Mouse (Mus musculus): ENCODE data around the gene Prdm1.

The Prdm1 gene

DNA sequence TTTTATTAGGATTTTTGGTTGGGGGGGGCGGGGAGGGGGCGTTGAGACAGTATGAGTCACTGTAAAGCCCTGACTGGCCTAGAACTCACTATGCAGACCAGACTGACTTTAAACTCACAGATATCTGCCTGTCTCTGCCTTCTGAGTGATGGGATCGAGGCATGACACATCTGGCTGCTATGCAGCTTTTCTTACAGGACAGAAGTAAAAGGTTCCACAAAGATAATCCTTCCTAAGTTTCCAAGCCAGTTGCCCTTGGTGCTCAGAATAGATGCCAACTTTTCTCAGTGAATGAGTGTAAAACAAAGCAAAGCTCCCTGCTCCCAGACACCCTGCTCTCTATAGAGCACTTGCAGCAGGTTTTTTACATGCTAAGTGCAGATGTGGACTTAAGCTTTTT is 112.7 kb downstream of the Prdm1 start:
- DNase-seq: no peak

DNA sequence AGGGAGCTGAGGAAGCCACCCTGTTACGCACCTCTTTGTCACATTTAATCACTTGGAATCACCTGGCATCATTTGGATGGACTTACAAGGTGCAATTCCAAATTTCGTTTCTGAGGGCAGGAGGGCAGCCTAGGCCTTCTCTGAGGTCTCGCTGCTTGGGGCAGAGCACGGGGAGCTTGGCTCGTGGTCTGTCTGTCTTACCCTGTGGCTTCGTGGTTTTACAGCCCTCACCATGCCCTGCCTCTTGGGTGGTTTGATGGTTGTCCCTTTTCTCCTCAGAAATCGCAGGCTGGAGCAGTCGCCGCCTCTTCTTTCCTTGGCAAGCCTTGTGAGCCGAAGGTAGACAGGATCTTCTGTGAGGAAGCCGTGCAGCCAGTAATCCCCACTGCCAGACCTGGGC is 118.3 kb downstream of the Prdm1 start:
- DNase-seq: no peak

DNA sequence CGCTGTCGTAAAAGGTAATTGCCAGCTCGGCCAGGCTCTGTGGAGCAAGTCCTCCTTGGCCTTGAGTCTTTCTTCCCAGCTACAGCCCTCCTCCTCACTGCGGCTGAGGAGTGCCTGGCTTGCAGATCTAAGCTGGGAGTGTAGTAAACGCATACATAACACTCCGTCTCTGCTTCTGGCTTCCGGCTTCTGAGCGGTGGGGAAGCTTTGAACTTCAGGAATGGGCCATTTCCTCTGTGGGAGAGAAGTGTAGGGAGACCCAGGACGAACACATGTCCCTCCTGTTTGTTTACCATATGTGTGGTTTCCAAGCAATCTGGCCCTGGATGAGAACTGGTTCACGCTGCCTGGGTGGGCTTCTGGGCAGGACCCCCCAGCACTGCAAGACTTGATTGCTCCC is 119.2 kb downstream of the Prdm1 start:
- no peak for DNase-seq

DNA sequence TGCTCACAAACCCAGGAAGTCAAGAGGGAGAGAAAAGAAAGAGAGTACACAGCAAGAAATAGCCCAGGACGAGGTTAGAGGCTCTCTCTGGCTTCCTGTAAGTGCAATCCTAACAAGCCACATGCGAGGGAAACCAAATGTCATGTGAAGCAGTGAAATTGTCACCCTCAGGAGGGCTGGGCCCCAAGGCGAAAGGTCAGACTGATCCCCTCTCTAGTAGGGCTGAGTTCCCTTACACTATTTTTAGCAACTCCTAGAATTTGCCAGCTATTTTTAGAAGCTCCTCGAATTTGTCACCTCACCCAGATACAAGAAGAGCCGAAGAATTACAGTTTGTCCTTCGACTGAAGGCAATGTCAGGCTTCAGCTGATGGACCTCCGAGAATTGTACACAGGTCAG is 124.9 kb downstream of the Prdm1 start:
- DNase-seq: no peak

DNA sequence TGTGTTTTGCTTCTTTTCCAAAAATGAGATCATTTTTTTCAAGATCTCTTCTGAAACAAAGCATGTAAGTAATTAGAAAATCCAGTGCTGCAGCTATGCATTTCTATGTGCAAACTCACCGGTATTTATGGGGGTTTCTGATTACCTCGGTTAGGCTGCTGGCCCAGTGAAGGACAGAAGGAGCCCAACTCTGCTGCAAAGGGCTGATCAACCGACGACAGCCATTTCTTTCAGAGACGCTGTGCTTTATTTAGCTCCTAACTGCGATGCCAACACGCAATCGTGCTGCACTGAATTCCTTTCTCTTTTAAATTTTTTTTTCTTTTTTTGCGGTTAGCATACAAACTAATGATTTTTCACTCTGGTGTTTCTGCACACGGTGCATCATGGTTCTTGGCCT is 126.7 kb downstream of the Prdm1 start:
- DNase-seq: no peak

DNA sequence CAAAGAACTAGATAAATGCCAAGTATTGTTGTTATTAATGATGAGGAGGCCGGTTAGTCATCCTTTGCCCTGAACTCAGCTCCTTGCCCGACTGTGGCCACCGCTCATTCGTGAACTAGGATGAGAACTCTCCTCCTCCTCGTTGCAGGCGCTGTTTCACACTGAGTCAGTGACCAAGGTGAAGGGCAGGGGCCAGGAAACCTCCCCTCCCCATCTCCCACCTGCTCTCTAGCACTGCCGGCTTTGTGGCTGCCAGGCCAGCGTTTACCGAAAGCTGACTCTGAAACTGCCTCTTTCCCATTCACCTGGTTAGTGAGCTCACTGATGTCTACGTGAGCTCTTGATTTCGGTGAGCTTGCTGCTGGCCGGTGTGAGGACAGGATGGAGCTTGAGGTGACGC is 127.7 kb downstream of the Prdm1 start:
- no peak for DNase-seq

DNA sequence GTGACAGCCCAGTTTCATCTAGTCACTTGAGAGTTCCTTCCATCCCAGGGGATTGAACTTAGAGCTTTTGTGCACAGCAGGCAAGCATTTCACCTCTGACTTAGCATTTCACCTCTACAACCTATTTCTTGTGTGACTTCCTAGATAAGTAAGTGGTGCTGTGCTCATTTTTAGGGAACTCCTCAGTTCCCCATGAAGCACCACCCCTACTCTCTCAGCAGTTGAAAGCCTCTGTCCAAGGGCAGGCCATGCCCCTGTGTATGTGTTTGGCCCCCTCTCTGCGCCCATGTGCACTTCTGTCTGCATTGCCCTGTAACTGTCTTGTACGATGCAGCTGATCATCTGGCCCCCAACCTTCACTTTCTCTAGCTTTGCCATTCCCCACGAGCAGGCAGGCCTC is 128.2 kb downstream of the Prdm1 start:
- no peak for DNase-seq

DNA sequence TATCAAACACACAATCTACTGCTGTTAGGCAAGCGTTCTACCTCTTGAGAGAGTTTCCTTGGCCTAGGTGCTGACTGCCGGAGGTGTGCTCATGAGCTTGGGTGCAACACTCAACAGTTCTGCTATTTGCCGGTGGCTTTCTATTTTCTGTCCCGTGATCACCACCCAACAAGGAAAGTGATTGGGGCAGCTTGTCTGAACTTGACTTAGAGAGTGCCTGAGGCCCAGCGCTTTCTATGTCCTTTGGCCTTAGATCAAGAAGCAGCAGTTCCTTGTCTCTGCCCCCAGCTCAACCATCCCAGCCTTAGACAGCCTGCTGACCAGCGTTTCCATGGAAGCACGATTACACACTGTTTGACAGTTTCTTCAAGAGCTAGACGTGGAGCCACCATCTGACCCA is 135.4 kb downstream of the Prdm1 start:
- DNase-seq: no peak

DNA sequence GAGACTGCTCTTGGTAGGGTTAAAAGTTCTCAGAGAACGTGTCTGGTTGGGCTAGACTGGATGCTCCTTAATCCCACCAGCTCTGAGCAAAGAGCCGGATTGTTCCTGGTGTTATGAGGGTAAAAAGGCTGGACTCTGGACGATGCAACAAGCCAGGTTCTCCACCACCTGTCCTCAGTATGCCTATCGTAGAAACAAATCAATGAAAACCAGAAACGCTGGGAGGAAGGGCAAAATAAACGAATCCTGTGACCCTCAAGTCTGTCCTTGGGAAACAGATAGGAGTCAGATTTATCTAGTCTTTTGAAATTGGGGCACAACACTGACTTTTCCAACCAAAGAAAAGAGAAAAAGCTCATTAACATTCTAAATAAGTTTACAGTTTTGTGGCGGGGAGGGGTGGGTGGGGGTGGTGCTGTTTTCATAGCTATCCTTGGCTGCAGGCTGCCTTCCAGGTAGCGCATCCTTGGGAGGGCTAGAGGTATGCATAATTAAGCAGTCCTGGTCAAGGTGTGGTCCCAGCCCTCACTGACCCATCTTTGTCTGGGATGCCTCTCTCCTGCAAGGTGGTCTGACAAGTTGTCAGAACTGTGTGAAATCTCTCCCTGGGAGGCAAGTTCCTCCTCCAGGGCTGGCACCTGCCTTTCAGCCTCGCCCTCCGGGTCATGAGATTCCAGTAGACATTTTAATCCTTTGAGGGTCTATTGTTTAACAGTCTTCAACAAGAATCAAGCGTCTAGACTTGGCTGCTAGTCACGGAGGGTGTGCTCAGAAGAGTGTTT is 136.6 kb downstream of the Prdm1 start:
- DNase-seq: no peak

DNA sequence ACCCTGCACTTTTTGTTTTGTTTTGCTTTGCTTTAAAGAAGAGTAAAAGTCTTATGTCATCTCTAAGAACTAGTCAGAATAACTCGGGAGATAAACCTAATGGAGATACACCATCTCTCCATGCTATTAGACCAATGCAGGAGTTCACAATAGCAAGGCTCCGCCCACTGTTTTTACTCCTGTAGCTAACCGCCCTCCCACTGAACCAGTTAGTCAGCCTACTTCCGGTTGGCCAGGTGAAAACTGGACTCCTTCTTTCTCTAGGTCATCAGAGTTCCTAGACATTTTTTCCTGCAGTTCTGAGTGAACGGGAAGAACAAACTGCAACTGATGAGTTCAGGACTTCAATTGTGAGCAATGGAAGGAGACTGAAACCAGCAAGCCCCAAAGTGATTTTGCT is 138.0 kb downstream of the Prdm1 start:
- no peak for DNase-seq

DNA sequence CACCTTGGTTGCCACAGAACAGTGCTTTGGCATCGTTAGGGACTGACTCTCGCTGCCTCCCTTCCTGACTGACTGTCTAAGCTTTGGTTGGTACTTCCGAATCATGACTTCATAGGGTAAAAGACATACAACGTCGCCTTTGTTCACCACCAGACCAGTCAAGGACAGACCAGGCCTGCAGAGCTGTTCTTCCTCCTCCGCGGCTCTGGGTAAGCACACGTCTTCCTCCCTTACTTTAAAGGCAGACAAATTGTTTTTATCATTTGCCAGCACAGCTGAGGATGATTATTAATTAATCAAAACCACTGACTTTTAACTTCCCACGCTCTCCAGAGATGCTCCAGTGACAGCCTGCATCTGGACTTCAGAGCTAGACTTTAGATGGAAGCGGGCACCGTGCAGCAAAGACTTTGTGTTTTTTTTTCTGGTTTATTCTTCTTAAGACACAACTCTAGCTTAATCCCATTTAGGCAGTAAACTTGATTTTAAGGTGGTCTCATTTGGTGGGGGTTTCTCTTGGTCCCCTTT is 139.5 kb downstream of the Prdm1 start:
- DNase-seq: no peak
